Mouse (Mus musculus) kidney, adult 2 months (tissue): ENCODE results near the gene Ptpn3.

Experiments used
- CTCF ChIP-seq: fragments of 200-500 bp; conservative IDR thresholded peaks from 2 replicates; pipeline ENCODE4 v1.5.1; 2011; ENCODE audit warnings: low read depth, mild to moderate bottlenecking, control low read depth, low read length, moderate library complexity, mixed read lengths; ENCODE audit not compliant: insufficient read depth, insufficient read length
- POLR2A ChIP-seq: fragments of 200-500 bp; IDR thresholded peaks from one replicate; pipeline ENCODE4 v1.6.1; 2011; ENCODE audit warnings: low read depth, low read length, control low read depth

DNA sequence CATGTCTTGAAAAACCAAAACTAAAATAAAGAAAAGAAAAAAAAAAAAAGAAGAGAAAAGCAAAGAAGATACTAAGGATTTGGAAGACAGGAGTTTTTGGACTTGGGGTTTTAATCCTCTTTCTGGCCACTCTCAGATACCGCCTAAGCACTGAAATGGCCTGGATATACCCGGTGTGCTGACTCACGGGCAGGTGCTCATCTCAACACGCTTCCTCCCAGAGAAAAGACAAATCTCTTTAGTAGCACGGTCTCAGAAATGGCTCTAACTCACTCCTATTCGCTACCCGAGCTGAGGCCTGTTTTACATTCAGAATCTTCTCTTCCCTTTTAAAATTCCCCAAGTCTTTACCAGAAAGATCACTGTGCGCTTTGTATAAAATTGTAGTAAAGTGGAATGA, 44.2 kb downstream of the Ptpn3 start:
- no peak for TF ChIP-seq POLR2A
- TF ChIP-seq CTCF: no peak
